Mouse (Mus musculus): ENCODE results near the gene Dgkz.

The Dgkz gene

GRCm38 (mm10) chr2:91996006-91996405 is 20.3 kb upstream of the Dgkz start:
- DNase-seq (ENCODE audit: low spot score in 2 of 2) = no peak

GRCm38 (mm10) chr2:91993409-91993808 is 17.7 kb upstream of the Dgkz start:
- no peak for DNase-seq (ENCODE audit: low spot score in 2 of 2)

- DNase-seq (ENCODE audit: low spot score in 2 of 2) = no peak
These were observed 14.1 kb upstream of the Dgkz start for GRCm38 (mm10) chr2:91989750-91990149.

GRCm38 (mm10) chr2:91987542-91987941 is 11.9 kb upstream of the Dgkz start:
- DNase-seq (ENCODE audit: low spot score in 2 of 2) = peak; percentile 72 to 79

- DNase-seq (ENCODE audit: low spot score in 2 of 2) = no peak
These were observed 10.4 kb upstream of the Dgkz start for GRCm38 (mm10) chr2:91986071-91986470.

GRCm38 (mm10) chr2:91984906-91985525 is 9.4 kb upstream of the Dgkz start:
- DNase-seq (ENCODE audit: low spot score in 2 of 2) = no peak

- DNase-seq (ENCODE audit: low spot score in 2 of 2) = peak; percentile 67 to 77
These were observed 8.8 kb upstream of the Dgkz start for GRCm38 (mm10) chr2:91984439-91984838.

GRCm38 (mm10) chr2:91980830-91981229 is 5.2 kb upstream of the Dgkz start:
- no peak for DNase-seq (ENCODE audit: low spot score in 2 of 2)

- DNase-seq (ENCODE audit: low spot score in 2 of 2) = no peak
These were observed 4.6 kb upstream of the Dgkz start for GRCm38 (mm10) chr2:91980245-91980644.

GRCm38 (mm10) chr2:91978547-91978946 is 2.9 kb upstream of the Dgkz start:
- DNase-seq (ENCODE audit: low spot score in 2 of 2) = no peak

- no peak for DNase-seq (ENCODE audit: low spot score in 2 of 2)
These were observed 2.3 kb upstream of the Dgkz start for GRCm38 (mm10) chr2:91977960-91978359.

- no peak for DNase-seq (ENCODE audit: low spot score in 2 of 2)
These were observed 2.1 kb downstream of the Dgkz start for GRCm38 (mm10) chr2:91973416-91974135.

GRCm38 (mm10) chr2:91972121-91972566 is 3.5 kb downstream of the Dgkz start:
- DNase-seq (ENCODE audit: low spot score in 2 of 2) = peak in 1 of 2 experiments; percentile 59

- no peak for DNase-seq (ENCODE audit: low spot score in 2 of 2)
These were observed 4.2 kb downstream of the Dgkz start for GRCm38 (mm10) chr2:91971231-91972097.

GRCm38 (mm10) chr2:91967962-91968361 is 7.7 kb downstream of the Dgkz start:
- DNase-seq (ENCODE audit: low spot score in 2 of 2) = no peak

GRCm38 (mm10) chr2:91966367-91966766 is 9.3 kb downstream of the Dgkz start:
- no peak for DNase-seq (ENCODE audit: low spot score in 2 of 2)

- peak; percentile 66 to 70 for DNase-seq (ENCODE audit: low spot score in 2 of 2)
These were observed 10.2 kb downstream of the Dgkz start for GRCm38 (mm10) chr2:91965417-91965816.

GRCm38 (mm10) chr2:91964610-91965204 is 11.0 kb downstream of the Dgkz start:
- peak; percentile 24 to 34 for DNase-seq (ENCODE audit: low spot score in 2 of 2)

- peak; percentile 94 to 96 for DNase-seq (ENCODE audit: low spot score in 2 of 2)
These were observed 12.2 kb downstream of the Dgkz start for GRCm38 (mm10) chr2:91963443-91963932.

GRCm38 (mm10) chr2:91962864-91963401 is 12.7 kb downstream of the Dgkz start:
- peak in 1 of 2 experiments; percentile 23 for DNase-seq (ENCODE audit: low spot score in 2 of 2)

All from natural killer cell, adult 2 months (primary cell).